ENCODE assay signal across 21 mouse cellular contexts in the genomic region with DNA sequence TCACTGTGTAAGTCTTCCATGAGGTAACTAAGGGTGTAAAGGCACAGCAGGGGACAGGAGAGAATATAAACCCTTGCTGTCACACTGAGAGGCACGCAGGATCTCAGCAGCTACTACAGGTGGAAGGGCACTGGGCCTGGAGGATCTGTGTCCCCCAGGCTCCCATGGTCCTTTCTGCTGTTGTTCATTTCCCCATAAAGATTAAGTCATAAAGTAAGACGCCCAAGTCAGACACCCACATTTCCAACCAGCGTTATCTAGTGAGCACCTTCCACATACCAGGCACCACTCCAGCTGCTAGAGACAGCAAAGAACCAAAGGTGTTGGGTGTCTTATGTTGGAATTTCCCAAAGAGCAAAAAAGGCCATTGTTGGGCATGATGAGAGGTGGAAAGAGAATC.
"Had no signal": no experiment of that assay in that cellular context is flagged by ENCODE, and none has a peak within 500 bp of the region (broad histone marks: within the 10 kb centered on the region; RNA-seq: fewer than 3 reads in every experiment).

No protein-coding gene starts in this region.

- DNase-seq: gastrocnemius, postnatal 14 days; gastrocnemius, postnatal 36 days; heart, adult 18-20 months; heart, postnatal 14 days; heart, postnatal 36 days; kidney, adult 11 months; kidney, adult 2 months; kidney, postnatal 10 days; kidney, postnatal 25 days; kidney, postnatal 4 days; liver had no signal

- H3K9me3 ChIP-seq: heart, embryonic 13.5 days; heart, embryonic 15.5 days; hindbrain, embryonic 13.5 days; hindbrain, embryonic 15.5 days; limb, embryonic 10.5 days; limb, embryonic 12.5 days had no signal

- H3K4me3 ChIP-seq: heart, embryonic 13.5 days; heart, embryonic 15.5 days; hindbrain, embryonic 13.5 days; hindbrain, embryonic 15.5 days; layer of hippocampus, adult 2 months; left cerebral cortex, adult 2 months; limb, embryonic 10.5 days; limb, embryonic 12.5 days had no signal

- H3K27me3 ChIP-seq: heart, embryonic 13.5 days; heart, embryonic 15.5 days; hindbrain, embryonic 13.5 days; hindbrain, embryonic 15.5 days; limb, embryonic 12.5 days had no signal

- H3K27ac ChIP-seq: heart, embryonic 13.5 days; heart, embryonic 15.5 days; hindbrain, embryonic 13.5 days; hindbrain, embryonic 15.5 days; hindbrain, postnatal 0 days; layer of hippocampus, adult 2 months; left cerebral cortex, adult 2 months; limb, embryonic 10.5 days; limb, embryonic 12.5 days had no signal

- H3K4me1 ChIP-seq: heart, embryonic 13.5 days; heart, embryonic 15.5 days; hindbrain, embryonic 13.5 days; hindbrain, embryonic 15.5 days had no signal

- H3K36me3 ChIP-seq: heart, embryonic 13.5 days; heart, embryonic 15.5 days; hindbrain, embryonic 13.5 days; hindbrain, embryonic 15.5 days; limb, embryonic 10.5 days; limb, embryonic 12.5 days had no signal

- ATAC-seq: hindbrain, postnatal 0 days; intestine, embryonic 16.5 days had no signal
